Mouse (Mus musculus) liver, embryonic 14.5 days (tissue): ENCODE data around the gene Mybl2.

Experiments used
- CTCF ChIP-seq: IDR thresholded peaks from 2 replicates; pipeline ENCODE4 v1.5.1; 2016; ENCODE audit warnings: antibody characterized with exemption, low read depth, control low read depth
- EP300 ChIP-seq: IDR thresholded peaks from 2 replicates; pipeline ENCODE4 v1.6.1; 2016; ENCODE audit warnings: antibody characterized with exemption, low read depth

- TF ChIP-seq EP300 (no peak), CTCF (no peak)
These were observed 19.5 kb downstream of the Mybl2 start for GRCm38 (mm10) chr2:163074006-163074405.
